Mouse (Mus musculus) layer of hippocampus, adult 9-10 months (tissue): ENCODE measurements at regions not wholly inside any gene's neighbourhood (a gene's known extent, or its start where the extent isn't known, plus 50 kb on each side); places are given as distances from the start of the nearest gene placed in this dataset.

ENCODE experiments used
- DNase-seq: peaks from one replicate; pipeline ENCODE4 v3.0.0; 2022; ENCODE audit warnings: low spot score

GRCm38 (mm10) chr5:27963765-27964164, 107.4 kb upstream of the Insig1 start:
- DNase-seq: no peak

GRCm38 (mm10) chr5:27995186-27995585, 76.0 kb upstream of the Insig1 start:
- DNase-seq: peak; percentile 32

GRCm38 (mm10) chr5:27997751-27998150, 73.4 kb upstream of the Insig1 start:
- no peak for DNase-seq

- DNase-seq: no peak
These were observed 68.2 kb upstream of the Insig1 start for GRCm38 (mm10) chr5:28002922-28003321.

- no peak for DNase-seq
These were observed 67.2 kb upstream of the Insig1 start for GRCm38 (mm10) chr5:28003756-28004486.

GRCm38 (mm10) chr5:28004487-28004827, 66.7 kb upstream of the Insig1 start:
- DNase-seq: no peak

- no peak for DNase-seq
These were observed 61.8 kb upstream of the Insig1 start for GRCm38 (mm10) chr5:28009386-28009785.

GRCm38 (mm10) chr5:28009871-28010270, 61.3 kb upstream of the Insig1 start:
- no peak for DNase-seq

GRCm38 (mm10) chr5:28010529-28010928, 60.6 kb upstream of the Insig1 start:
- no peak for DNase-seq

GRCm38 (mm10) chr5:28012496-28012895, 58.7 kb upstream of the Insig1 start:
- DNase-seq: no peak

GRCm38 (mm10) chr5:28013619-28014273, 57.4 kb upstream of the Insig1 start:
- no peak for DNase-seq

- DNase-seq: no peak
These were observed 51.3 kb upstream of the Insig1 start for GRCm38 (mm10) chr5:28019864-28020263.
